Mouse (Mus musculus): ENCODE measurements around the gene Rnf41. TPM values are rescaled to one million over a fixed set of nuclear protein-coding genes. Genes with fewer than 3 reads are reported as not detected.

Gene Rnf41
- total and polyA plus RNA-seq, 3 experiments: 27.4 to 28.1 TPM; not detected in 1

DNA sequence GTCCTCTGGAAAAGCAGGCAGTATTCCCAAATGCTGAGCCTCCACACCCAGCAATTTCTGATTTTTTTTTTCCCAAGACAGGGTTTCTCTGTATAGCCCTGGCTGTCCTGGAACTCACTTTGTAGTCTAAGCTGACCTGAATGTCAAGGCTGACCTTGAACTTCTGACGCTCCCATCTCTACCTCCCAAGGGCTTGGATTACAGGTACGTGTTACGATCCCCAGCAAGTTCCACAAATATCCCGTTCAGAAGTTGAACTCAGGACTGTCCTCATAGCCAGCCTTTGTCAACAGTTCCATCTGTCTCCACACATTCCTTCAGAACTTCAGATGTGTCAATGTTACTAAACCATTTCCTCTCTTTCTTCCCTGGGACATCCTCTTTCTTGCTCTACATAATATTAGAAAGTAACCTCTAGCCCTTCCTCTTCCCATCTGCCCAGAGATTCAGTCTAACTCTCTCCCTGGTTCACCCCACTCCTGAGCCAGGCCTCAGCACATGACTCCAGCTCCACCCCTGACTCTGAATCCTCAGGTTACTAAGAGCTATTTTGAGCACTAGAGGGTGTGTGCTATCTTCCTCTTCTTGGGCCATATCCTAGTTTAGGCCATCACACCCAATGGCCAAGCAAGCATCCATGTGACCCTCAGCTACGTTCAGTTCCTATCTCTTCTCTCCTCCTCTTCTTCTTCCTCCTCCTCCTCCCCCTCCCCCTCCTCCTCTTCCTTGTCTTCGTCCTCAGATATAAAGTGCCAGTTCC lies 38.3 kb upstream of the Rnf41 start (continued):
- TF ChIP-seq TAL1 (IDR thresholded peaks at IDR 0.05; ENCODE audit: low read length) (no peak), USF1 (IDR thresholded peaks at IDR 0.05; ENCODE audit: low read depth, low read length) (peak; percentile 83), ETS1 (IDR thresholded peaks at IDR 0.05; ENCODE audit: low read depth, low read length) (peak; percentile 51; the same call in 1 of the 2 replicates)

DNA sequence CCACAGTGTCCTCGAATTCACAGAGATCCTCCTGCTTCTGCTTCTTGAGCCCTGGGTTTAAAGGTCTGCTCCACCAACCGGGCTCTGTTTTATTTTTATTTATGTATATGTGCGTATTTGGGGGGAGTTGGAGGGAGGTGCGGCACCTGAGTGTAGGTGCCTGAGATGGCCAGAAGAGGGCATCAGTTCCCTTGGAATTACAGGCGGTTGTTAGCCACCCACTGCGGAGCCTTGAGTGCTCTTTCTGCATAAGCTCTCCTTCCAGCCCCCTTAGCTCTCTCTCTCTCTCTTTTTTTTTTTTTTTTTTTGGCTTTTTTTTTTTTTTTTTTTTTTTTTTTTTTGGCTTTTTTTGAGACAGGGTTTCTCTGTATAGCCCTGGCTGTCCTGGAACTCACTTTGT lies 37.1 kb upstream of the Rnf41 start:
- no peaks in the 10 kb centered on the region for H3K9me3 ChIP-seq (replicated peaks; ENCODE audit: insufficient read depth, low read length)
- peaks cover 22% of the 10 kb centered on the region for H3K79me2 ChIP-seq (ENCODE audit: control insufficient read depth, insufficient read depth, low read length, poor library complexity)
- no peaks in the 10 kb centered on the region for H3K27me3 ChIP-seq (ENCODE audit: control insufficient read depth in 1 of 2, insufficient read depth in 2 of 2, low read length in 2 of 2)
- H3K4me1 ChIP-seq (ENCODE audit: control insufficient read depth in 1 of 2, insufficient read depth in 2 of 2, low read length in 2 of 2): peaks cover 3 to 18% of the 10 kb centered on the region in 2 experiments
- H3K36me3 ChIP-seq (ENCODE audit: control insufficient read depth in 1 of 2, insufficient read depth in 2 of 2, low read length in 2 of 2): peaks cover 0 to 9% of the 10 kb centered on the region in 2 experiments; a peak in 2 of 4 replicates
- no peak overlapping the region; the same call in 1 of the 2 replicates for H3K27ac ChIP-seq (ENCODE audit: control insufficient read depth, low read depth, low read length)
- H3K4me3 ChIP-seq (ENCODE audit: control insufficient read depth in 1 of 2, insufficient read depth in 1 of 2, low read depth in 2 of 2, low read length in 2 of 2): no peak overlapping the region
- peak; percentile 82 for DNase-seq (ENCODE audit: low read depth, low spot score)
- no peak overlapping the region for H3K9ac ChIP-seq (ENCODE audit: control insufficient read depth, low read depth, low read length, poor library complexity, severe bottlenecking)
- no peak for TF ChIP-seq ZMIZ1 (IDR thresholded peaks at IDR 0.05; ENCODE audit: low read depth, low read length)
- no peak for TF ChIP-seq KAT2A (conservative IDR thresholded peaks at IDR 0.05; ENCODE audit: low read depth, low read length)
- no peak for TF ChIP-seq UBTF (IDR thresholded peaks at IDR 0.05; ENCODE audit: borderline replicate concordance, insufficient read depth, low read depth, low read length)
- TF ChIP-seq TAL1 (IDR thresholded peaks at IDR 0.05; ENCODE audit: low read length): no peak
- peak; percentile 49 for TF ChIP-seq RAD21 (IDR thresholded peaks at IDR 0.05; ENCODE audit: low read depth, low read length)
- TF ChIP-seq SIN3A (IDR thresholded peaks at IDR 0.05; ENCODE audit: low read length): no peak
- TF ChIP-seq NRF1 (IDR thresholded peaks at IDR 0.05; ENCODE audit: insufficient read depth, low read depth, low read length, poor library complexity, severe bottlenecking): no peak
- no peak for TF ChIP-seq JUND (IDR thresholded peaks at IDR 0.05; ENCODE audit: low read depth, low read length)
- TF ChIP-seq SMC3 (IDR thresholded peaks at IDR 0.05; ENCODE audit: low read depth, low read length): peak; percentile 47; the same call in 1 of the 2 replicates
- no peak for TF ChIP-seq ZKSCAN1 (IDR thresholded peaks at IDR 0.05; ENCODE audit: low read depth, low read length)
- no peak for TF ChIP-seq TBP (IDR thresholded peaks at IDR 0.05; ENCODE audit: low read depth, low read length)
- no peak for TF ChIP-seq POLR2AphosphoS5 (IDR thresholded peaks at IDR 0.05; ENCODE audit: borderline replicate concordance, low read depth, low read length)
- no peak for TF ChIP-seq NELFE (IDR thresholded peaks at IDR 0.05; ENCODE audit: low read depth, low read length)
- no peak for TF ChIP-seq MAFK (IDR thresholded peaks at IDR 0.05; ENCODE audit: borderline replicate concordance, low read depth, low read length)
- no peak for TF ChIP-seq TCF12 (IDR thresholded peaks at IDR 0.05; ENCODE audit: low read depth, low read length)
- TF ChIP-seq POLR2A (IDR thresholded peaks at IDR 0.05; ENCODE audit: control insufficient read depth in 1 of 2, insufficient read depth in 1 of 2, low read depth in 1 of 2, low read length in 2 of 2, poor library complexity in 1 of 2): no peak
- no peak for TF ChIP-seq USF1 (IDR thresholded peaks at IDR 0.05; ENCODE audit: low read depth, low read length)
- no peak for TF ChIP-seq POLR2AphosphoS2 (IDR thresholded peaks at IDR 0.05; ENCODE audit: low read length)
- no peak for TF ChIP-seq CHD1 (IDR thresholded peaks at IDR 0.05; ENCODE audit: low read depth, low read length)
- TF ChIP-seq USF2 (IDR thresholded peaks at IDR 0.05; ENCODE audit: borderline replicate concordance in 1 of 2, insufficient read depth in 1 of 2, low read depth in 1 of 2, low read length in 2 of 2): no peak
- 0 out of 2 replicates have a peak, but pooled peaks have one; percentile 43 for TF ChIP-seq MAZ (IDR thresholded peaks at IDR 0.05; ENCODE audit: low read depth, low read length)
- no peak for TF ChIP-seq CHD2 (IDR thresholded peaks at IDR 0.05; ENCODE audit: low read length)
- TF ChIP-seq HCFC1 (IDR thresholded peaks at IDR 0.05; ENCODE audit: low read depth, low read length): no peak
- TF ChIP-seq GABPA (IDR thresholded peaks at IDR 0.05; ENCODE audit: low read depth, low read length): no peak
- no peak for TF ChIP-seq MAX (IDR thresholded peaks at IDR 0.05; ENCODE audit: low read length)
- no peak for TF ChIP-seq E2F4 (IDR thresholded peaks at IDR 0.05; ENCODE audit: borderline replicate concordance, low read depth, low read length)
- no peak for TF ChIP-seq ETS1 (IDR thresholded peaks at IDR 0.05; ENCODE audit: low read depth, low read length)
- peak; percentile 80 for TF ChIP-seq ZNF384 (IDR thresholded peaks at IDR 0.05; ENCODE audit: low read depth, low read length)
- no peak for TF ChIP-seq ELF1 (IDR thresholded peaks at IDR 0.05; ENCODE audit: low read depth, low read length)
- TF ChIP-seq GATA1 (IDR thresholded peaks at IDR 0.05; ENCODE audit: low read depth, low read length): no peak
- TF ChIP-seq MEF2A (IDR thresholded peaks at IDR 0.05; ENCODE audit: extremely low read depth, insufficient replicate concordance, low read depth, low read length, poor library complexity, severe bottlenecking): no peak
- TF ChIP-seq ZC3H11A (IDR thresholded peaks at IDR 0.05; ENCODE audit: low read depth, low read length): peak; percentile 24; the same call in 1 of the 2 replicates
- TF ChIP-seq EP300 (IDR thresholded peaks at IDR 0.05; ENCODE audit: low read depth in 1 of 2, low read length in 2 of 2): no peak

Data from MEL (cell line).